12 mouse cellular contexts compared by ENCODE assay signal in the genomic region with DNA sequence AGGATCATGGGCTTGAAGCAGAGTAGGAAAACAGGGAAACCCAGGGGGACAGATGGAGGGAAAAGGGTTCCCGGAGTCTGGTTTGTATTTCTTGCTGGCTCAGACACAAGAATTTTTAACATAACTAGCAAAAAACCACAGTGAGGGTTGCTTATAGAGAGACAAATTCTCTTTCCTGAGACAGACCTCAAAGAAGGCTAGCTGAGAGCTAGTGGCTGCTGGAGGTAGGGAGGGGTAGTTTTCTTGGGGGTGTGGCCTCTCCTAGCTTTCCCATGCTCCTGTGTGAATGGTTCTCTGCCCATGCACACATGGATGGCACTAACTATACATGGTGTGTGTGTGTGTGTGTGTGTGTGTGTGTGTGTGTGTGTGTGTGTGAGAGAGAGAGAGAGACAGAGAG.
A peak's percentile ranks its signal among the peaks of the same experiment; 100 is the strongest.
DNase-seq lines count a peak whose midpoint lies in the region; ATAC-seq and TF ChIP-seq lines count a peak whose summit lies in the region.
"Had no signal": no experiment of that assay in that cellular context is flagged by ENCODE, and none has a peak within 500 bp of the region (broad histone marks: within the 10 kb centered on the region; RNA-seq: fewer than 3 reads in every experiment).

No protein-coding gene starts in this region.

- H3K27ac ChIP-seq in embryonic facial prominence, embryonic 12.5 days: peak overlapping the region; percentile 78
- H3K27ac ChIP-seq in embryonic facial prominence, embryonic 10.5 days (replicated peaks): no peak overlapping the region
- H3K27ac ChIP-seq in lung, embryonic 16.5 days (ENCODE audit: low read length): peak overlapping the region; percentile 44; the same call in 1 of the 2 replicates
- H3K27ac ChIP-seq in lung, postnatal 0 days (ENCODE audit: low read length): no peak overlapping the region
- 0 out of 2 replicates have a peak overlapping the region, but pooled peaks have one; percentile 56 for H3K27ac ChIP-seq in intestine, embryonic 15.5 days
- peak overlapping the region; percentile 29; the same call in 1 of the 2 replicates for H3K27ac ChIP-seq in stomach, embryonic 14.5 days (ENCODE audit: low read length)
- H3K27ac ChIP-seq in heart, embryonic 12.5 days (ENCODE audit: poor library complexity, severe bottlenecking): no peak overlapping the region

- no peak overlapping the region for H3K4me2 ChIP-seq in embryonic facial prominence, embryonic 12.5 days (replicated peaks)
- H3K4me2 ChIP-seq in lung, embryonic 16.5 days (ENCODE audit: low read depth, low read length): no peak overlapping the region
- no peak overlapping the region for H3K4me2 ChIP-seq in lung, postnatal 0 days (replicated peaks; ENCODE audit: low read depth, low read length)
- no peak overlapping the region for H3K4me2 ChIP-seq in intestine, embryonic 15.5 days (replicated peaks)
- H3K4me2 ChIP-seq in stomach, embryonic 14.5 days (replicated peaks; ENCODE audit: low read depth, low read length): no peak overlapping the region
- no peak overlapping the region for H3K4me2 ChIP-seq in heart, embryonic 12.5 days

- DNase-seq in embryonic facial prominence, embryonic 10.5 days (ENCODE audit: low spot score): no peak
- no peak for DNase-seq in lung, postnatal 0 days (ENCODE audit: low spot score)
- no peak for DNase-seq in kidney, postnatal 36 days
- DNase-seq: adrenal gland, postnatal 25 days; heart, postnatal 14 days; layer of hippocampus, postnatal 36 days; thymus, adult 2 months had no signal

- ATAC-seq in embryonic facial prominence, embryonic 12.5 days (ENCODE audit: insufficient number of reproducible peaks, insufficient read depth, low FRiP score, low TSS enrichment): no peak
- peak; percentile 51 for ATAC-seq in lung, embryonic 16.5 days (ENCODE audit: low read depth)
- ATAC-seq in lung, postnatal 0 days: no peak
- no peak for ATAC-seq in intestine, embryonic 15.5 days
- ATAC-seq in stomach, embryonic 14.5 days (ENCODE audit: insufficient number of reproducible peaks, insufficient read depth, low FRiP score, low read depth): no peak; the same call in 1 of the 2 replicates
- ATAC-seq in heart, embryonic 12.5 days (ENCODE audit: insufficient number of reproducible peaks, low FRiP score): no peak

- no peaks in the 10 kb centered on the region for H3K9me3 ChIP-seq in embryonic facial prominence, embryonic 12.5 days
- no peaks in the 10 kb centered on the region for H3K9me3 ChIP-seq in embryonic facial prominence, embryonic 10.5 days
- no peaks in the 10 kb centered on the region for H3K9me3 ChIP-seq in lung, embryonic 16.5 days (ENCODE audit: control insufficient read depth, low read length)
- no peaks in the 10 kb centered on the region for H3K9me3 ChIP-seq in lung, postnatal 0 days (ENCODE audit: low read length)
- H3K9me3 ChIP-seq in intestine, embryonic 15.5 days: no peaks in the 10 kb centered on the region
- no peaks in the 10 kb centered on the region for H3K9me3 ChIP-seq in stomach, embryonic 14.5 days (ENCODE audit: control insufficient read depth, low read depth, low read length)
- H3K9me3 ChIP-seq in heart, embryonic 12.5 days (replicated peaks): no peaks in the 10 kb centered on the region

- no peaks in the 10 kb centered on the region for H3K27me3 ChIP-seq in embryonic facial prominence, embryonic 12.5 days
- H3K27me3 ChIP-seq in embryonic facial prominence, embryonic 10.5 days (replicated peaks; ENCODE audit: low read depth, poor library complexity, severe bottlenecking): no peaks in the 10 kb centered on the region
- no peaks in the 10 kb centered on the region for H3K27me3 ChIP-seq in lung, embryonic 16.5 days (ENCODE audit: control insufficient read depth, insufficient read depth, low read depth, low read length)
- H3K27me3 ChIP-seq in lung, postnatal 0 days (replicated peaks; ENCODE audit: insufficient read depth, low read length): no peaks in the 10 kb centered on the region
- no peaks in the 10 kb centered on the region for H3K27me3 ChIP-seq in intestine, embryonic 15.5 days (replicated peaks)
- H3K27me3 ChIP-seq in stomach, embryonic 14.5 days (ENCODE audit: control insufficient read depth, insufficient read depth, low read length): no peaks in the 10 kb centered on the region
- no peaks in the 10 kb centered on the region for H3K27me3 ChIP-seq in heart, embryonic 12.5 days (replicated peaks)

- no peak overlapping the region for H3K9ac ChIP-seq in embryonic facial prominence, embryonic 12.5 days
- no peak overlapping the region for H3K9ac ChIP-seq in lung, embryonic 16.5 days (ENCODE audit: low read length)
- no peak overlapping the region for H3K9ac ChIP-seq in lung, postnatal 0 days (replicated peaks; ENCODE audit: low read depth)
- H3K9ac ChIP-seq in intestine, embryonic 15.5 days: no peak overlapping the region
- H3K9ac ChIP-seq in stomach, embryonic 14.5 days (replicated peaks; ENCODE audit: low read depth, low read length): no peak overlapping the region
- H3K9ac ChIP-seq in heart, embryonic 12.5 days: no peak overlapping the region

- 25% methylated on average over 1 of the region's 1 CpGs for WGBS in embryonic facial prominence, embryonic 12.5 days
- 92% methylated on average over 1 of the region's 1 CpGs for WGBS in embryonic facial prominence, embryonic 10.5 days
- 31% methylated on average over 1 of the region's 1 CpGs for WGBS in lung, embryonic 16.5 days
- WGBS in lung, postnatal 0 days: 58% methylated on average over 1 of the region's 1 CpGs
- WGBS in intestine, embryonic 15.5 days: 53% methylated on average over 1 of the region's 1 CpGs
- 70% methylated on average over 1 of the region's 1 CpGs for WGBS in stomach, embryonic 14.5 days
- 88% methylated on average over 1 of the region's 1 CpGs for WGBS in heart, embryonic 12.5 days

- no peak overlapping the region for H3K4me3 ChIP-seq in embryonic facial prominence, embryonic 12.5 days
- no peak overlapping the region for H3K4me3 ChIP-seq in embryonic facial prominence, embryonic 10.5 days
- H3K4me3 ChIP-seq in lung, embryonic 16.5 days (ENCODE audit: low read length): no peak overlapping the region
- H3K4me3 ChIP-seq in lung, postnatal 0 days (ENCODE audit: low read depth, low read length): no peak overlapping the region
- no peak overlapping the region for H3K4me3 ChIP-seq in intestine, embryonic 15.5 days (replicated peaks)
- no peak overlapping the region for H3K4me3 ChIP-seq in stomach, embryonic 14.5 days (ENCODE audit: low read depth, low read length)
- no peak overlapping the region for H3K4me3 ChIP-seq in heart, embryonic 12.5 days

- H3K36me3 ChIP-seq in embryonic facial prominence, embryonic 12.5 days: peaks cover 80% of the 10 kb centered on the region
- peaks cover 96% of the 10 kb centered on the region for H3K36me3 ChIP-seq in embryonic facial prominence, embryonic 10.5 days (replicated peaks)
- peaks cover 17% of the 10 kb centered on the region for H3K36me3 ChIP-seq in lung, embryonic 16.5 days (ENCODE audit: control insufficient read depth, insufficient read depth, low read length)
- peaks cover 27% of the 10 kb centered on the region; the same call in 1 of the 2 replicates for H3K36me3 ChIP-seq in lung, postnatal 0 days (ENCODE audit: insufficient read depth, low read length)
- peaks cover 19% of the 10 kb centered on the region for H3K36me3 ChIP-seq in intestine, embryonic 15.5 days
- peaks cover 81% of the 10 kb centered on the region for H3K36me3 ChIP-seq in stomach, embryonic 14.5 days (ENCODE audit: control insufficient read depth, insufficient read depth, low read length)
- peaks cover 87% of the 10 kb centered on the region for H3K36me3 ChIP-seq in heart, embryonic 12.5 days

- TF ChIP-seq EP300 in lung, postnatal 0 days (IDR thresholded peaks at IDR 0.05): no peak

- H3K4me1 ChIP-seq in embryonic facial prominence, embryonic 12.5 days: peaks cover 27% of the 10 kb centered on the region
- H3K4me1 ChIP-seq in embryonic facial prominence, embryonic 10.5 days: peaks cover 10% of the 10 kb centered on the region
- H3K4me1 ChIP-seq in lung, embryonic 16.5 days (replicated peaks; ENCODE audit: control insufficient read depth, insufficient read depth, low read length): no peaks in the 10 kb centered on the region; the same call in none of the 2 replicates
- no peaks in the 10 kb centered on the region for H3K4me1 ChIP-seq in lung, postnatal 0 days (ENCODE audit: insufficient read depth, low read depth, low read length)
- no peaks in the 10 kb centered on the region; the same call in 1 of the 2 replicates for H3K4me1 ChIP-seq in intestine, embryonic 15.5 days (replicated peaks)
- no peaks in the 10 kb centered on the region for H3K4me1 ChIP-seq in stomach, embryonic 14.5 days (ENCODE audit: control insufficient read depth, insufficient read depth, low read length)
- no peaks in the 10 kb centered on the region for H3K4me1 ChIP-seq in heart, embryonic 12.5 days (replicated peaks)

- TF ChIP-seq CTCF in lung, postnatal 0 days (IDR thresholded peaks at IDR 0.05): no peak

Comparison
In these comparisons a context has a peak if more than half of its experiments do, and no peak if none do; other contexts are left out.
1. H3K27ac ChIP-seq: peak in embryonic facial prominence, embryonic 12.5 days (single experiment), lung, embryonic 16.5 days (single experiment), intestine, embryonic 15.5 days (single experiment) and stomach, embryonic 14.5 days (single experiment); none in embryonic facial prominence, embryonic 10.5 days (single experiment), lung, postnatal 0 days (single experiment) and heart, embryonic 12.5 days (single experiment).